Mouse (Mus musculus): ENCODE results near the gene AL731706.2.
"Not testable (repeated sequence)": the region's sequence is repeated elsewhere in the genome, so short reads cannot be mapped to it uniquely, and the experiment has no call there.

Gene AL731706.2

GRCm38 (mm10) chr2:136885579-136885978, at the start of gene AL731706.2:
TSS of gene AL731706.2 (minus strand) at chr2:136885679.
- no peak for DNase-seq (ENCODE audit: extremely low spot score, low spot score)

GRCm38 (mm10) chr2:136921003-136921408, 35.5 kb upstream of the AL731706.2 start:
- no peak for DNase-seq (ENCODE audit: extremely low spot score, low spot score)

- DNase-seq (ENCODE audit: extremely low spot score, low spot score), result no peak
Measured at GRCm38 (mm10) chr2:136920257-136920993, 34.9 kb upstream of the AL731706.2 start.

GRCm38 (mm10) chr2:136919433-136919832, 34.0 kb upstream of the AL731706.2 start:
- no peak for DNase-seq (ENCODE audit: extremely low spot score, low spot score)

GRCm38 (mm10) chr2:136914334-136914902, 28.9 kb upstream of the AL731706.2 start:
- DNase-seq (ENCODE audit: extremely low spot score, low spot score), result no peak

- no peak for DNase-seq (ENCODE audit: extremely low spot score, low spot score)
Measured at GRCm38 (mm10) chr2:136913021-136913420, 27.5 kb upstream of the AL731706.2 start.

GRCm38 (mm10) chr2:136911958-136912411, 26.5 kb upstream of the AL731706.2 start:
- DNase-seq (ENCODE audit: extremely low spot score, low spot score), result peak; percentile 23

- no peak for DNase-seq (ENCODE audit: extremely low spot score, low spot score)
Measured at GRCm38 (mm10) chr2:136909298-136909697, 23.8 kb upstream of the AL731706.2 start.

GRCm38 (mm10) chr2:136908596-136908995, 23.1 kb upstream of the AL731706.2 start:
- no peak for DNase-seq (ENCODE audit: extremely low spot score, low spot score)

- DNase-seq (ENCODE audit: extremely low spot score, low spot score), result no peak
Measured at GRCm38 (mm10) chr2:136896131-136896530, 10.7 kb upstream of the AL731706.2 start.

GRCm38 (mm10) chr2:136894494-136894893, 9.0 kb upstream of the AL731706.2 start:
- no peak for DNase-seq (ENCODE audit: extremely low spot score, low spot score)

GRCm38 (mm10) chr2:136891951-136892371, 6.5 kb upstream of the AL731706.2 start:
- DNase-seq (ENCODE audit: extremely low spot score, low spot score), result peak; percentile 84

GRCm38 (mm10) chr2:136891068-136891950, 5.8 kb upstream of the AL731706.2 start, which contains the start of the genes Slx4ip, AL731706.1 and Mkks:
TSS of gene Slx4ip (plus strand) at chr2:136891218.
TSS of gene AL731706.1 (minus strand) at chr2:136891389.
TSS of gene Mkks (minus strand) at chr2:136891389.
- DNase-seq (ENCODE audit: extremely low spot score, low spot score), result peak; percentile 97

GRCm38 (mm10) chr2:136890716-136891067, 5.2 kb upstream of the AL731706.2 start:
- DNase-seq (ENCODE audit: extremely low spot score, low spot score), result not testable (repeated sequence)

GRCm38 (mm10) chr2:136886846-136887245, 1.4 kb upstream of the AL731706.2 start:
- no peak for DNase-seq (ENCODE audit: extremely low spot score, low spot score)

- DNase-seq (ENCODE audit: extremely low spot score, low spot score), result peak; percentile 13
Measured at GRCm38 (mm10) chr2:136854543-136855388, 30.7 kb downstream of the AL731706.2 start.

GRCm38 (mm10) chr2:136850366-136850765, 35.1 kb downstream of the AL731706.2 start:
- DNase-seq (ENCODE audit: extremely low spot score, low spot score), result no peak

GRCm38 (mm10) chr2:136837994-136838393, 47.5 kb downstream of the AL731706.2 start:
- no peak for DNase-seq (ENCODE audit: extremely low spot score, low spot score)

- no peak for DNase-seq (ENCODE audit: extremely low spot score, low spot score)
Measured at GRCm38 (mm10) chr2:136835882-136836281, 49.6 kb downstream of the AL731706.2 start.

Measured in neural tube, embryonic 10.5 days (tissue).